In genomic region chr17:70847086-70847485, GRCm38 (mm10) we compare ENCODE assay signal across 7 mouse cellular contexts. TPM values are rescaled to one million over a fixed set of nuclear protein-coding genes. Genes with fewer than 3 reads are reported as not detected.
DNase-seq lines count a peak whose midpoint lies in the region; ATAC-seq and TF ChIP-seq lines count a peak whose summit lies in the region.

No protein-coding gene starts in this region.

- WGBS in liver, embryonic 15.5 days (ENCODE audit: insufficient replicate concordance) = 4% methylated on average over 4 of the region's 4 CpGs
- 4% methylated on average over 4 of the region's 4 CpGs for WGBS in neural tube, embryonic 13.5 days

- DNase-seq in 416B (ENCODE audit: low read depth) = peak; percentile 97
- no peak for DNase-seq in urinary bladder, adult 2 months (ENCODE audit: low spot score)

- peaks cover 70% of the 10 kb centered on the region for H3K36me3 ChIP-seq in E14TG2a.4 (ENCODE audit: insufficient read depth, low read length)
- H3K36me3 ChIP-seq in liver, embryonic 15.5 days (replicated peaks) = peaks cover 18% of the 10 kb centered on the region
- H3K36me3 ChIP-seq in neural tube, embryonic 13.5 days = 0 out of 2 replicates have a peak, but pooled peaks cover 3% of the 10 kb centered on the region

- peak; percentile 24 for ATAC-seq in inflammation-experienced regulatory T-cells, adult 6 months
- no peak for ATAC-seq in liver, embryonic 15.5 days (ENCODE audit: insufficient read depth)
- ATAC-seq in neural tube, embryonic 13.5 days (ENCODE audit: low read depth) = no peak

- peak; percentile 33 for TF ChIP-seq CTCF in E14TG2a.4 (conservative IDR thresholded peaks at IDR 0.05; ENCODE audit: low read length)
- TF ChIP-seq CTCF in embryonic fibroblast, embryonic 13.5 days (IDR thresholded peaks at IDR 0.05; ENCODE audit: borderline replicate concordance, insufficient read depth, low read length) = no peak

- H3K4me3 ChIP-seq in E14TG2a.4 (replicated peaks; ENCODE audit: low read length) = peak overlapping the region; percentile 95
- H3K4me3 ChIP-seq in embryonic fibroblast, embryonic 13.5 days (ENCODE audit: insufficient read depth, low read length) = peak overlapping the region; percentile 31; the same call in 1 of the 2 replicates
- H3K4me3 ChIP-seq in liver, embryonic 15.5 days (replicated peaks) = no peak overlapping the region
- no peak overlapping the region for H3K4me3 ChIP-seq in neural tube, embryonic 13.5 days

- no peaks in the 10 kb centered on the region for H3K27me3 ChIP-seq in E14TG2a.4 (ENCODE audit: insufficient read depth, low read length)
- peaks cover 30% of the 10 kb centered on the region for H3K27me3 ChIP-seq in liver, embryonic 15.5 days
- H3K27me3 ChIP-seq in neural tube, embryonic 13.5 days = peaks cover 33% of the 10 kb centered on the region

- peak overlapping the region; percentile 49 for H3K4me2 ChIP-seq in liver, embryonic 15.5 days
- H3K4me2 ChIP-seq in neural tube, embryonic 13.5 days = peak overlapping the region; percentile 98

- no peak overlapping the region for H3K9ac ChIP-seq in liver, embryonic 15.5 days
- no peak overlapping the region for H3K9ac ChIP-seq in neural tube, embryonic 13.5 days

- TF ChIP-seq POLR2A in embryonic fibroblast, embryonic 13.5 days (IDR thresholded peaks at IDR 0.05; ENCODE audit: low read depth, low read length) = peak; percentile 19; the same call in 1 of the 2 replicates

- peaks cover 60% of the 10 kb centered on the region for H3K4me1 ChIP-seq in E14TG2a.4 (replicated peaks; ENCODE audit: low read depth, low read length)
- peaks cover 12% of the 10 kb centered on the region for H3K4me1 ChIP-seq in embryonic fibroblast, embryonic 13.5 days (ENCODE audit: control insufficient read depth, insufficient read depth, low read length)
- H3K4me1 ChIP-seq in liver, embryonic 15.5 days (replicated peaks) = peaks cover 45% of the 10 kb centered on the region
- H3K4me1 ChIP-seq in neural tube, embryonic 13.5 days (replicated peaks) = peaks cover 69% of the 10 kb centered on the region

- H3K27ac ChIP-seq in embryonic fibroblast, embryonic 13.5 days (ENCODE audit: insufficient read depth, low read length) = peak overlapping the region; percentile 60
- H3K27ac ChIP-seq in liver, embryonic 15.5 days (replicated peaks) = no peak overlapping the region
- no peak overlapping the region for H3K27ac ChIP-seq in neural tube, embryonic 13.5 days (replicated peaks)

- no peaks in the 10 kb centered on the region for H3K9me3 ChIP-seq in E14TG2a.4 (ENCODE audit: low read length)
- H3K9me3 ChIP-seq in liver, embryonic 15.5 days (replicated peaks) = no peaks in the 10 kb centered on the region
- no peaks in the 10 kb centered on the region for H3K9me3 ChIP-seq in neural tube, embryonic 13.5 days

RNA-seq across cellular contexts. Expression of gene Tgif1, which starts 6.3 kb away (rescaled TPM):
- 95.7 and 100 TPM in 2 replicates for polyA plus RNA-seq in embryonic fibroblast, embryonic 13.5 days (2011; ENCODE audit: insufficient read length, low read depth, missing spikeins)
- 10 to 100 TPM; 44.9 to 73.0 (median 47.1) TPM for polyA plus RNA-seq in inflammation-experienced regulatory T-cells, adult 6 months (2017; shearing (Covaris generic))
- polyA plus RNA-seq in liver, embryonic 15.5 days (2015; fragmentation: Nextera tagmentation; extraction: Ambion mirVana) = 8.0 and 9.1 TPM in 2 replicates
- 26.7 and 27.8 TPM in 2 replicates for polyA plus RNA-seq in neural tube, embryonic 13.5 days (2015; fragmentation: Nextera tagmentation; extraction: Ambion mirVana)
- polyA plus RNA-seq in urinary bladder, adult 2 months (2012; rRNA removed) = 77.2 and 79.5 TPM in 2 replicates

Comparison
In these comparisons a context has a peak if more than half of its experiments do, and no peak if none do; other contexts are left out.
1. H3K4me3 ChIP-seq: peak in E14TG2a.4 (single experiment) and embryonic fibroblast, embryonic 13.5 days (single experiment); none in liver, embryonic 15.5 days (single experiment) and neural tube, embryonic 13.5 days (single experiment).